Mouse (Mus musculus) liver, embryonic 11.5 days (tissue): ENCODE measurements around the gene Ror1. TPM values are rescaled to one million over a fixed set of nuclear protein-coding genes. Genes with fewer than 3 reads are reported as not detected.

Experiments used
- ATAC-seq: fragments of 200-750 bp; cut with Nextera tagmentation; replicated peaks from 2 replicates; pipeline ENCODE4 v1.8.0; 2017; ENCODE audit warnings: moderate number of reproducible peaks, mild to moderate bottlenecking, moderate TSS enrichment, moderate library complexity; ENCODE audit not compliant: low FRiP score
- DNase-seq: peaks from one replicate; pipeline ENCODE4 v3.0.0-alpha.2; 2017; ENCODE audit warnings: low spot score
- H3K27ac ChIP-seq: fragments of 300-500 bp; sonication (generic); 2 replicates; pipeline ENCODE4 v1.5.1; 2014; ENCODE audit warnings: mild to moderate bottlenecking, low read depth, low read length, control low read depth
- H3K27me3 ChIP-seq: fragments of 300-500 bp; sonication (generic); replicated peaks from 2 replicates; pipeline ENCODE4 v1.6.1; 2014; ENCODE audit warnings: low read length, mixed read lengths; ENCODE audit not compliant: control insufficient read depth, insufficient read depth
- H3K36me3 ChIP-seq: fragments of 300-500 bp; sonication (generic); 2 replicates; pipeline ENCODE4 v1.6.1; 2014; ENCODE audit warnings: mild to moderate bottlenecking, low read length, moderate library complexity, mixed read lengths; ENCODE audit not compliant: control insufficient read depth, insufficient read depth
- H3K4me1 ChIP-seq: fragments of 300-500 bp; sonication (generic); replicated peaks from 2 replicates; pipeline ENCODE4 v1.6.1; 2014; ENCODE audit warnings: low read length, mixed read lengths; ENCODE audit not compliant: control insufficient read depth, insufficient read depth
- H3K4me2 ChIP-seq: fragments of 300-500 bp; sonication (generic); 2 replicates; pipeline ENCODE4 v1.6.1; 2014; ENCODE audit warnings: mild to moderate bottlenecking, control low read depth, moderate library complexity
- H3K4me3 ChIP-seq: fragments of 300-500 bp; sonication (generic); 2 replicates; pipeline ENCODE4 v1.5.1; 2014; ENCODE audit warnings: low read depth, low read length, control low read depth
- H3K9ac ChIP-seq: fragments of 300-500 bp; sonication (generic); 2 replicates; pipeline ENCODE4 v1.6.1; 2014; ENCODE audit warnings: low read depth, low read length, control low read depth
- H3K9me3 ChIP-seq: fragments of 300-500 bp; sonication (generic); 2 replicates; pipeline ENCODE4 v1.6.1; 2016; ENCODE audit warnings: low read length, inconsistent platforms, mixed read lengths; ENCODE audit not compliant: control insufficient read depth
- WGBS: fragments of 180-500 bp; shearing (Covaris S2); extraction: QIAGEN DNeasy Blood & Tissue Kit; methylation state at CpG from one replicate; pipeline ENCODE4 v1.1.7; 2014; 5-methylcytosine and 5-hydroxymethylcytosine counted together
- polyA plus RNA-seq: library from polyadenylated mRNA; unstranded; fragments of >200 nt; fragmentation: Nextera tagmentation; extraction: Ambion mirVana; gene quantifications from 2 replicates; pipeline ENCODE4 v1.2.1, GENCODE M21; 2014

The Ror1 gene
- polyA plus RNA-seq, 1 experiment from 2014 or later, result 4.1 TPM

GRCm38 (mm10) chr4:100101844-100102243 is 6.3 kb downstream of the Ror1 start:
- H3K4me3 ChIP-seq, result no peak overlapping the region
- DNase-seq (no peak), ATAC-seq (no peak)
- 52% methylated on average over 5 of the region's 5 CpGs for WGBS
- H3K9me3 ChIP-seq, result no peaks in the 10 kb centered on the region
- H3K4me2 ChIP-seq, result no peak overlapping the region
- no peaks in the 10 kb centered on the region for H3K36me3 ChIP-seq
- peaks cover 17% of the 10 kb centered on the region for H3K27me3 ChIP-seq
- no peak overlapping the region for H3K27ac ChIP-seq
- H3K4me1 ChIP-seq, result no peaks in the 10 kb centered on the region; the same call in 1 of the 2 replicates
- H3K9ac ChIP-seq, result no peak overlapping the region

- ATAC-seq, result no peak
- 65% methylated on average over 1 of the region's 1 CpGs for WGBS
- Histone ChIP-seq H3K9me3 (no peaks in the 10 kb centered on the region), H3K4me2 (no peak overlapping the region), H3K27me3 (no peaks in the 10 kb centered on the region), H3K36me3 (no peaks in the 10 kb centered on the region), H3K9ac (no peak overlapping the region), H3K4me1 (no peaks in the 10 kb centered on the region), H3K27ac (no peak overlapping the region), H3K4me3 (no peak overlapping the region)
- no peak for DNase-seq
Measured at GRCm38 (mm10) chr4:100104241-100104640, 8.7 kb downstream of the Ror1 start.

- Histone ChIP-seq H3K9me3 (no peaks in the 10 kb centered on the region), H3K9ac (no peak overlapping the region), H3K27me3 (no peaks in the 10 kb centered on the region), H3K36me3 (no peaks in the 10 kb centered on the region), H3K4me2 (no peak overlapping the region), H3K4me1 (no peaks in the 10 kb centered on the region), H3K4me3 (no peak overlapping the region), H3K27ac (no peak overlapping the region)
- ATAC-seq (no peak), DNase-seq (no peak)
- 66% methylated on average over 9 of the region's 9 CpGs for WGBS
Measured at GRCm38 (mm10) chr4:100107593-100107992, 12.0 kb downstream of the Ror1 start.

- H3K36me3 ChIP-seq, result no peaks in the 10 kb centered on the region
- 91% methylated on average over 4 of the region's 4 CpGs for WGBS
- H3K27me3 ChIP-seq, result no peaks in the 10 kb centered on the region
- H3K9me3 ChIP-seq, result no peaks in the 10 kb centered on the region
- ATAC-seq, result no peak
- H3K4me1 ChIP-seq, result no peaks in the 10 kb centered on the region
- no peak overlapping the region for H3K27ac ChIP-seq
- DNase-seq, result no peak
- no peak overlapping the region for H3K9ac ChIP-seq
- no peak overlapping the region for H3K4me3 ChIP-seq
- no peak overlapping the region for H3K4me2 ChIP-seq
Measured at GRCm38 (mm10) chr4:100108551-100108950, 13.0 kb downstream of the Ror1 start.

- Histone ChIP-seq H3K4me1 (no peaks in the 10 kb centered on the region), H3K9ac (no peak overlapping the region), H3K9me3 (no peaks in the 10 kb centered on the region), H3K4me2 (no peak overlapping the region), H3K4me3 (no peak overlapping the region), H3K27me3 (no peaks in the 10 kb centered on the region), H3K36me3 (no peaks in the 10 kb centered on the region), H3K27ac (no peak overlapping the region)
- DNase-seq (no peak), ATAC-seq (no peak)
Measured at GRCm38 (mm10) chr4:100114148-100114547, 18.6 kb downstream of the Ror1 start.

- Histone ChIP-seq H3K4me3 (no peak overlapping the region), H3K36me3 (no peaks in the 10 kb centered on the region), H3K27ac (no peak overlapping the region), H3K27me3 (no peaks in the 10 kb centered on the region), H3K4me1 (no peaks in the 10 kb centered on the region), H3K9ac (no peak overlapping the region), H3K9me3 (no peaks in the 10 kb centered on the region), H3K4me2 (no peak overlapping the region)
- ATAC-seq (no peak), DNase-seq (no peak)
- WGBS, result 88% methylated on average over 3 of the region's 3 CpGs
Measured at GRCm38 (mm10) chr4:100116366-100116765, 20.8 kb downstream of the Ror1 start.

- WGBS, result 37% methylated on average over 4 of the region's 4 CpGs
- Histone ChIP-seq H3K4me1 (no peaks in the 10 kb centered on the region), H3K9me3 (no peaks in the 10 kb centered on the region), H3K4me3 (no peak overlapping the region), H3K27me3 (no peaks in the 10 kb centered on the region), H3K36me3 (no peaks in the 10 kb centered on the region), H3K9ac (no peak overlapping the region), H3K27ac (no peak overlapping the region), H3K4me2 (no peak overlapping the region)
- DNase-seq (no peak), ATAC-seq (no peak)
Measured at GRCm38 (mm10) chr4:100118676-100119075, 23.1 kb downstream of the Ror1 start.

GRCm38 (mm10) chr4:100119431-100119830 is 23.8 kb downstream of the Ror1 start:
- Histone ChIP-seq H3K9me3 (no peaks in the 10 kb centered on the region), H3K27ac (no peak overlapping the region), H3K4me1 (no peaks in the 10 kb centered on the region), H3K4me2 (no peak overlapping the region), H3K4me3 (no peak overlapping the region), H3K9ac (no peak overlapping the region), H3K36me3 (no peaks in the 10 kb centered on the region), H3K27me3 (no peaks in the 10 kb centered on the region)
- WGBS, result 91% methylated on average over 1 of the region's 1 CpGs
- DNase-seq (no peak), ATAC-seq (no peak)

GRCm38 (mm10) chr4:100120547-100120946 is 25.0 kb downstream of the Ror1 start:
- Histone ChIP-seq H3K4me1 (no peaks in the 10 kb centered on the region), H3K36me3 (no peaks in the 10 kb centered on the region), H3K9me3 (no peaks in the 10 kb centered on the region), H3K4me2 (no peak overlapping the region), H3K4me3 (no peak overlapping the region), H3K27ac (no peak overlapping the region), H3K9ac (no peak overlapping the region), H3K27me3 (no peaks in the 10 kb centered on the region)
- WGBS, result 85% methylated on average over 5 of the region's 5 CpGs
- ATAC-seq, result no peak
- no peak for DNase-seq
